In genomic region chr17:29975731-29976130, GRCm38 (mm10) we compare ENCODE assay signal across 7 mouse cellular contexts. TPM values are rescaled to one million over a fixed set of nuclear protein-coding genes. Genes with fewer than 3 reads are reported as not detected.
DNase-seq lines count a peak whose midpoint lies in the region; ATAC-seq and TF ChIP-seq lines count a peak whose summit lies in the region.

No protein-coding gene starts in this region.

- 3% methylated on average over 8 of the region's 8 CpGs for whole genome bisulfite sequencing in intestine, embryonic 16.5 days
- 6% methylated on average over 8 of the region's 8 CpGs for WGBS in midbrain, embryonic 13.5 days
- 14% methylated on average over 8 of the region's 8 CpGs for WGBS in spleen, adult 2 months

- H3K27me3 ChIP-seq in intestine, embryonic 16.5 days (replicated peaks; ENCODE audit: control insufficient read depth, insufficient read depth, low read length): no peaks in the 10 kb centered on the region
- H3K27me3 ChIP-seq in midbrain, embryonic 13.5 days: 0 out of 2 replicates have a peak, but pooled peaks cover 3% of the 10 kb centered on the region
- H3K27me3 ChIP-seq in spleen, adult 2 months (ENCODE audit: control insufficient read depth, insufficient read depth, low read length): no peaks in the 10 kb centered on the region

- no peak overlapping the region for H3K4me2 ChIP-seq in intestine, embryonic 16.5 days (ENCODE audit: low read depth, low read length)
- no peak overlapping the region for H3K4me2 ChIP-seq in midbrain, embryonic 13.5 days (replicated peaks)

- peak; percentile 85 for TF ChIP-seq CTCF in spleen, adult 2 months (IDR thresholded peaks at IDR 0.05; ENCODE audit: extremely low read depth, insufficient read depth, insufficient read length, insufficient replicate concordance)

- DNase-seq in adrenal gland, adult 18-20 months (ENCODE audit: low spot score in 2 of 2): peak; percentile 88 to 94
- peak; percentile 85 to 95 for DNase-seq in cerebellum, postnatal 4 days (ENCODE audit: low spot score in 2 of 2)
- DNase-seq in gastrocnemius, adult 8-10 months (ENCODE audit: low spot score in 2 of 2): peak; percentile 72 to 75
- DNase-seq in left cerebral cortex, postnatal 14 days (ENCODE audit: low spot score in 2 of 2): peak; percentile 92
- peak in 1 of 2 experiments; percentile 63 for DNase-seq in spleen, adult 2 months (ENCODE audit: low read depth in 1 of 2, low spot score in 2 of 2)

- no peak overlapping the region for H3K27ac ChIP-seq in intestine, embryonic 16.5 days (ENCODE audit: low read length)
- H3K27ac ChIP-seq in midbrain, embryonic 13.5 days: no peak overlapping the region
- H3K27ac ChIP-seq in spleen, adult 2 months (ENCODE audit: insufficient read depth, low read length): no peak overlapping the region

- no peaks in the 10 kb centered on the region for H3K36me3 ChIP-seq in intestine, embryonic 16.5 days (ENCODE audit: control insufficient read depth, insufficient read depth, low read length)
- H3K36me3 ChIP-seq in midbrain, embryonic 13.5 days: no peaks in the 10 kb centered on the region
- no peaks in the 10 kb centered on the region for H3K36me3 ChIP-seq in spleen, adult 2 months (ENCODE audit: control insufficient read depth, insufficient read depth, low read length)

- ATAC-seq in intestine, embryonic 16.5 days: peak; percentile 70
- peak; percentile 68 for ATAC-seq in midbrain, embryonic 13.5 days

- intact Hi-C loops in left cerebral cortex, postnatal 14 days (cut with DNase I): loop anchor here (5.0 to 10.0 kb wide), 3 partner anchors 132 to 479 kb away; no protein-coding TSS in a partner anchor

- no peaks in the 10 kb centered on the region for H3K9me3 ChIP-seq in intestine, embryonic 16.5 days (ENCODE audit: control insufficient read depth, low read length)
- no peaks in the 10 kb centered on the region for H3K9me3 ChIP-seq in midbrain, embryonic 13.5 days

- no peak for TF ChIP-seq POLR2A in spleen, adult 2 months (IDR thresholded peaks at IDR 0.05; ENCODE audit: low read depth, low read length)

- no peak overlapping the region for H3K4me3 ChIP-seq in intestine, embryonic 16.5 days (ENCODE audit: low read length)
- no peak overlapping the region for H3K4me3 ChIP-seq in midbrain, embryonic 13.5 days (replicated peaks)
- H3K4me3 ChIP-seq in spleen, adult 2 months (ENCODE audit: extremely low read depth, insufficient read depth, insufficient read length): no peak overlapping the region

- peaks cover 14% of the 10 kb centered on the region for H3K4me1 ChIP-seq in intestine, embryonic 16.5 days (ENCODE audit: control insufficient read depth, insufficient read depth, low read length)
- peaks cover 14% of the 10 kb centered on the region for H3K4me1 ChIP-seq in midbrain, embryonic 13.5 days (replicated peaks)
- peaks cover 11% of the 10 kb centered on the region; the same call in 1 of the 2 replicates for H3K4me1 ChIP-seq in spleen, adult 2 months (ENCODE audit: control insufficient read depth, insufficient read depth, insufficient read length)

- no peak overlapping the region for H3K9ac ChIP-seq in intestine, embryonic 16.5 days (ENCODE audit: low read depth, low read length)
- H3K9ac ChIP-seq in midbrain, embryonic 13.5 days (replicated peaks): no peak overlapping the region

RNA-seq across cellular contexts. Expression of gene Mdga1, which starts 5.8 kb away (rescaled TPM):
- 1 to 10 TPM in 1 of 2 experiments, under 1 TPM in 1; 0.23 to 1.2 TPM for total RNA-seq in adrenal gland, adult 18-20 months (2021)
- total RNA-seq in gastrocnemius, adult 8-10 months (2022): 10 to 100 TPM; 12.1 to 28.3 (median 24.5) TPM
- 0.86 and 1.6 TPM in 2 replicates for polyA plus RNA-seq in intestine, embryonic 16.5 days (2015; fragmentation: Nextera tagmentation; extraction: Ambion mirVana)
- 10 to 100 TPM; 39.4 to 42.1 TPM for total RNA-seq in left cerebral cortex, postnatal 14 days (2021)
- 11.7 and 14.7 TPM in 2 replicates for polyA plus RNA-seq in midbrain, embryonic 13.5 days (2015; fragmentation: Nextera tagmentation; extraction: Ambion mirVana)
- 1.6 and 2.6 TPM in 2 replicates for polyA plus RNA-seq in spleen, adult 2 months (2012; rRNA removed)

RNA-seq across cellular contexts. Expression of gene Zfand3, which starts 28.8 kb away (rescaled TPM):
- total RNA-seq in adrenal gland, adult 18-20 months (2021): 100 to 1,000 TPM; 162 to 171 TPM
- total RNA-seq in gastrocnemius, adult 8-10 months (2022): 100 to 1,000 TPM; 209 to 234 (median 219) TPM
- polyA plus RNA-seq in intestine, embryonic 16.5 days (2015; fragmentation: Nextera tagmentation; extraction: Ambion mirVana): 39.7 and 40.2 TPM in 2 replicates
- 100 to 1,000 TPM; 106 to 114 TPM for total RNA-seq in left cerebral cortex, postnatal 14 days (2021)
- 69.6 and 85.4 TPM in 2 replicates for polyA plus RNA-seq in midbrain, embryonic 13.5 days (2015; fragmentation: Nextera tagmentation; extraction: Ambion mirVana)
- polyA plus RNA-seq in spleen, adult 2 months (2012; rRNA removed): 50.5 and 55.7 TPM in 2 replicates

Comparison
In these comparisons a context has a peak if more than half of its experiments do, and no peak if none do; other contexts are left out.
1. RNA of gene Mdga1, which starts 5.8 kb away (total RNA-seq): 39.4 to 42.1 TPM in left cerebral cortex, postnatal 14 days and 12.1 to 28.3 TPM in gastrocnemius, adult 8-10 months; 0.23 to 1.2 TPM in adrenal gland, adult 18-20 months; every median in the first group is over 4 times any median in the second.